Mouse (Mus musculus) CH12.LX (cell line): ENCODE measurements around the gene Irx5.

Experiments
- E2F4 ChIP-seq: IDR thresholded peaks from 2 replicates; pipeline ENCODE4 v1.6.1; 2011; ENCODE audit warnings: low read depth, low read length, improper control_type of control experiment; ENCODE audit not compliant: insufficient replicate concordance
- HCFC1 ChIP-seq: IDR thresholded peaks from 2 replicates; pipeline ENCODE4 v1.6.1; 2012; ENCODE audit warnings: low read depth, mild to moderate bottlenecking, inconsistent platforms, low read length, improper control_type of control experiment
- NELFE ChIP-seq: IDR thresholded peaks from 2 replicates; pipeline ENCODE4 v1.6.1; 2011; ENCODE audit warnings: low read depth, low read length, improper control_type of control experiment
- PAX5 ChIP-seq: IDR thresholded peaks from 2 replicates; pipeline ENCODE4 v1.6.1; 2012; ENCODE audit warnings: low read length, inconsistent platforms, mixed read lengths
- POLR2A ChIP-seq: IDR thresholded peaks from 2 replicates; pipeline ENCODE4 v1.6.1; 2011; ENCODE audit warnings: low read depth, mild to moderate bottlenecking, improper control_type of control experiment, low read length
- SMC3 ChIP-seq: IDR thresholded peaks from 2 replicates; pipeline ENCODE4 v1.6.1; 2011; ENCODE audit warnings: low read depth, low read length, improper control_type of control experiment

- TF ChIP-seq POLR2A (no peak), NELFE (no peak), E2F4 (no peak), SMC3 (no peak), PAX5 (no peak), HCFC1 (no peak)
Measured at GRCm38 (mm10) chr8:92360083-92360861, 2.8 kb downstream of the Irx5 start.
